Mouse (Mus musculus): Measurements from ENCODE around the gene Ager. TPM values are rescaled to one million over a fixed set of nuclear protein-coding genes. Genes with fewer than 3 reads are reported as not detected.

Gene Ager
- polyA plus RNA-seq, 1 experiment from 2014 or later = 3.7 TPM

- peak overlapping the region; percentile 93 for H3K9ac ChIP-seq
- peaks cover 29% of the 10 kb centered on the region for H3K4me1 ChIP-seq
- H3K36me3 ChIP-seq = peaks cover 48% of the 10 kb centered on the region
- no peaks in the 10 kb centered on the region for H3K27me3 ChIP-seq (replicated peaks)
- ATAC-seq (ENCODE audit: extremely low read depth, insufficient number of reproducible peaks, low FRiP score, low TSS enrichment) = no peak
- WGBS = 82% methylated on average over 16 of the region's 16 CpGs
- no peak overlapping the region for H3K27ac ChIP-seq (replicated peaks)
- H3K4me3 ChIP-seq = peak overlapping the region; percentile 99
- no peaks in the 10 kb centered on the region for H3K9me3 ChIP-seq
- peak overlapping the region; percentile 81 for H3K4me2 ChIP-seq
Observed at GRCm38 (mm10) chr17:34648141-34648890, 50.7 kb downstream of the Ager start.

GRCm38 (mm10) chr17:34649106-34649864, 51.6 kb downstream of the Ager start:
- Histone ChIP-seq H3K4me3 (no peak overlapping the region), H3K4me1 (peaks cover 29% of the 10 kb centered on the region), H3K36me3 (peaks cover 54% of the 10 kb centered on the region), H3K27me3 (replicated peaks) (no peaks in the 10 kb centered on the region), H3K27ac (replicated peaks) (no peak overlapping the region), H3K9ac (no peak overlapping the region), H3K9me3 (no peaks in the 10 kb centered on the region), H3K4me2 (no peak overlapping the region)
- WGBS = 85% methylated on average over 18 of the region's 18 CpGs
- no peak for ATAC-seq (ENCODE audit: extremely low read depth, insufficient number of reproducible peaks, low FRiP score, low TSS enrichment)

Other genes starting within 250 kb of the Ager start
- gene Btnl2, start 243.0 kb upstream of the Ager start, polyA plus RNA-seq (2015; fragmentation: Nextera tagmentation; extraction: Ambion mirVana) = not detected in 2 replicates
- gene Btnl1, start 220.7 kb upstream of the Ager start, polyA plus RNA-seq (2015; fragmentation: Nextera tagmentation; extraction: Ambion mirVana) = not detected in 2 replicates
- 0.19 TPM in 1 of 2 replicates, not detected in the other for gene BC051142, start 199.0 kb upstream of the Ager start, polyA plus RNA-seq (2015; fragmentation: Nextera tagmentation; extraction: Ambion mirVana)
- not detected in 2 replicates for gene Btnl4, start 120.5 kb upstream of the Ager start, polyA plus RNA-seq (2015; fragmentation: Nextera tagmentation; extraction: Ambion mirVana)
- not detected in 2 replicates for gene Btnl6, start 80.5 kb upstream of the Ager start, polyA plus RNA-seq (2015; fragmentation: Nextera tagmentation; extraction: Ambion mirVana)
- 5.5 and 7.0 TPM in 2 replicates for gene Notch4, start 33.6 kb upstream of the Ager start, polyA plus RNA-seq (2015; fragmentation: Nextera tagmentation; extraction: Ambion mirVana)
- 6.8 and 7.0 TPM in 2 replicates for gene Gpsm3, start 8.1 kb upstream of the Ager start, polyA plus RNA-seq (2015; fragmentation: Nextera tagmentation; extraction: Ambion mirVana)
- 7.0 and 7.3 TPM in 2 replicates for gene Pbx2, start 6.6 kb upstream of the Ager start, polyA plus RNA-seq (2015; fragmentation: Nextera tagmentation; extraction: Ambion mirVana)
- 106 and 120 TPM in 2 replicates for gene Rnf5, start 5.8 kb downstream of the Ager start, polyA plus RNA-seq (2015; fragmentation: Nextera tagmentation; extraction: Ambion mirVana)
- 53.6 and 54.2 TPM in 2 replicates for gene Agpat1, start 6.4 kb downstream of the Ager start, polyA plus RNA-seq (2015; fragmentation: Nextera tagmentation; extraction: Ambion mirVana)
- gene Egfl8, start 18.1 kb downstream of the Ager start, polyA plus RNA-seq (2015; fragmentation: Nextera tagmentation; extraction: Ambion mirVana) = 1.0 and 1.2 TPM in 2 replicates
- 26.1 and 27.6 TPM in 2 replicates for gene Ppt2, start 30.6 kb downstream of the Ager start, polyA plus RNA-seq (2015; fragmentation: Nextera tagmentation; extraction: Ambion mirVana)
- 0.15 and 0.31 TPM in 2 replicates for gene Prrt1, start 31.7 kb downstream of the Ager start, polyA plus RNA-seq (2015; fragmentation: Nextera tagmentation; extraction: Ambion mirVana)
- gene Fkbpl, start 46.9 kb downstream of the Ager start, polyA plus RNA-seq (2015; fragmentation: Nextera tagmentation; extraction: Ambion mirVana) = 10.4 and 10.7 TPM in 2 replicates
- gene Atf6b, start 49.3 kb downstream of the Ager start, polyA plus RNA-seq (2015; fragmentation: Nextera tagmentation; extraction: Ambion mirVana) = 56.1 and 56.2 TPM in 2 replicates
- gene Tnxb, start 72.7 kb downstream of the Ager start, polyA plus RNA-seq (2015; fragmentation: Nextera tagmentation; extraction: Ambion mirVana) = 1.3 and 1.4 TPM in 2 replicates
- 0.11 and 0.21 TPM in 2 replicates for gene C4b, start 146.0 kb downstream of the Ager start, polyA plus RNA-seq (2015; fragmentation: Nextera tagmentation; extraction: Ambion mirVana)
- not detected in 2 replicates for gene Cyp21a1, start 206.7 kb downstream of the Ager start, polyA plus RNA-seq (2015; fragmentation: Nextera tagmentation; extraction: Ambion mirVana)
- 17.4 and 18.3 TPM in 2 replicates for gene Stk19, start 239.1 kb downstream of the Ager start, polyA plus RNA-seq (2015; fragmentation: Nextera tagmentation; extraction: Ambion mirVana)
- gene Dxo, start 239.2 kb downstream of the Ager start, polyA plus RNA-seq (2015; fragmentation: Nextera tagmentation; extraction: Ambion mirVana) = 32.3 and 34.9 TPM in 2 replicates